Mouse (Mus musculus) stomach, postnatal 0 days (tissue): Measurements from ENCODE around the gene Lta.

Experiments used
- CTCF ChIP-seq: IDR thresholded peaks from 2 replicates; pipeline ENCODE4 v1.5.1; 2016; ENCODE audit warnings: antibody characterized with exemption, low read depth, mild to moderate bottlenecking, moderate library complexity
- EP300 ChIP-seq: optimal IDR thresholded peaks from 2 replicates; pipeline ENCODE3; 2016; ENCODE audit warnings: antibody characterized with exemption

- TF ChIP-seq CTCF: no peak
- no peak for TF ChIP-seq EP300
Observed at GRCm38 (mm10) chr17:35222299-35222698, 17.1 kb upstream of the Lta start.
